Mouse (Mus musculus) stomach, postnatal 0 days (tissue): ENCODE measurements at regions not wholly inside any gene's neighbourhood (a gene's known extent, or its start where the extent isn't known, plus 50 kb on each side); places are given as distances from the start of the nearest gene placed in this dataset.

Experiments
- CTCF ChIP-seq: IDR thresholded peaks from 2 replicates; pipeline ENCODE4 v1.5.1; 2016; ENCODE audit warnings: antibody characterized with exemption, low read depth, mild to moderate bottlenecking, moderate library complexity
- EP300 ChIP-seq: optimal IDR thresholded peaks from 2 replicates; pipeline ENCODE3; 2016; ENCODE audit warnings: antibody characterized with exemption

- TF ChIP-seq EP300 = no peak
- no peak for TF ChIP-seq CTCF
Observed at GRCm38 (mm10) chr2:115056327-115057070, 401.7 kb upstream of the Dph6 start.
